Mouse (Mus musculus) embryonic facial prominence, embryonic 12.5 days (tissue): ENCODE measurements around the gene Col19a1. TPM values are rescaled to one million over a fixed set of nuclear protein-coding genes. Genes with fewer than 3 reads are reported as not detected.

Experiments used
- ATAC-seq: fragments of 200-750 bp; cut with Nextera tagmentation; 2 replicates; pipeline ENCODE4 v1.8.0; 2017; ENCODE audit not compliant: insufficient number of reproducible peaks, insufficient read depth, low FRiP score, low TSS enrichment
- H3K27ac ChIP-seq: fragments of 300-500 bp; sonication (generic); 2 replicates; pipeline ENCODE4 v1.5.1; 2016; ENCODE audit warnings: mild to moderate bottlenecking
- H3K27me3 ChIP-seq: fragments of 300-500 bp; sonication (generic); 2 replicates; pipeline ENCODE4 v1.6.1; 2016; ENCODE audit warnings: mild to moderate bottlenecking, moderate library complexity
- H3K36me3 ChIP-seq: fragments of 300-500 bp; sonication (generic); 2 replicates; pipeline ENCODE4 v1.6.1; 2016; ENCODE audit warnings: mild to moderate bottlenecking
- H3K4me1 ChIP-seq: fragments of 300-500 bp; sonication (generic); 2 replicates; pipeline ENCODE4 v1.6.1; 2016
- H3K4me2 ChIP-seq: fragments of 300-500 bp; sonication (generic); replicated peaks from 2 replicates; pipeline ENCODE4 v1.6.1; 2016; ENCODE audit warnings: mild to moderate bottlenecking, moderate library complexity
- H3K4me3 ChIP-seq: fragments of 300-500 bp; sonication (generic); 2 replicates; pipeline ENCODE4 v1.5.1; 2016; ENCODE audit warnings: mild to moderate bottlenecking
- H3K9ac ChIP-seq: fragments of 300-500 bp; sonication (generic); 2 replicates; pipeline ENCODE4 v1.6.1; 2016; ENCODE audit warnings: mild to moderate bottlenecking, moderate library complexity
- H3K9me3 ChIP-seq: fragments of 300-500 bp; sonication (generic); 2 replicates; pipeline ENCODE4 v1.6.1; 2016; ENCODE audit warnings: mild to moderate bottlenecking, moderate library complexity
- WGBS: fragments of 180-500 bp; shearing (Covaris S2); methylation state at CpG from one replicate; pipeline ENCODE4 v1.1.7; 2016; 5-methylcytosine and 5-hydroxymethylcytosine counted together
- polyA plus RNA-seq: library from polyadenylated mRNA; unstranded; fragments of >200 nt; fragmentation: Nextera tagmentation; extraction: Ambion mirVana; gene quantifications from 2 replicates; pipeline ENCODE4 v1.2.1, GENCODE M21; 2016

Col19a1 gene
- polyA plus RNA-seq, 1 experiment from 2014 or later, result 1.3 TPM

DNA sequence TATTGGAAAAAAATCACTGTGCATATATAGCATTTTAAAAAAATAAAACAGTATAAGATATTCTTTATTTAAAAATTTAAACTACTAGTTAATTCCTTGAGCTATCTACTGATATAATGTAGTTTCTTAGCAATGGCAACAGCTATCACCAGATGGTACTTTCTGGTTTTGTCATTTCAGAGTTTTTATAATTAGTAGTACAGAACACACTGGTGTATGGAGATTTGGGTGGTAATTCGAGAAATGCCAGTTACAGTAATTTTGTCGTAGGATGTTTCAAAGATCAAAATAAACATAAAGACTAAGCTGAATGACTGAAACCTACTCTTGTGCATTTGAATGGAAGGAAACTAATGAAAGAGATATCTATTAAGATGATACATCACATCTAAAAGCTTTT lies 129.3 kb downstream of the Col19a1 start:
- H3K9ac ChIP-seq, result no peak overlapping the region
- H3K9me3 ChIP-seq, result no peaks in the 10 kb centered on the region
- H3K4me2 ChIP-seq, result no peak overlapping the region
- H3K36me3 ChIP-seq, result no peaks in the 10 kb centered on the region
- no peaks in the 10 kb centered on the region for H3K4me1 ChIP-seq
- H3K27me3 ChIP-seq, result no peaks in the 10 kb centered on the region
- ATAC-seq, result no peak
- 69% methylated on average over 2 of the region's 2 CpGs for WGBS
- H3K27ac ChIP-seq, result no peak overlapping the region
- H3K4me3 ChIP-seq, result no peak overlapping the region

GRCm38 (mm10) chr1:24452572-24453269 lies 134.6 kb downstream of the Col19a1 start:
- Histone ChIP-seq H3K4me2 (no peak overlapping the region), H3K36me3 (no peaks in the 10 kb centered on the region), H3K27me3 (no peaks in the 10 kb centered on the region), H3K9me3 (no peaks in the 10 kb centered on the region), H3K4me3 (no peak overlapping the region), H3K4me1 (no peaks in the 10 kb centered on the region), H3K27ac (no peak overlapping the region), H3K9ac (no peak overlapping the region)
- ATAC-seq, result no peak
- 70% methylated on average over 10 of the region's 10 CpGs for WGBS

- Histone ChIP-seq H3K36me3 (no peaks in the 10 kb centered on the region), H3K27me3 (no peaks in the 10 kb centered on the region), H3K27ac (no peak overlapping the region), H3K9me3 (no peaks in the 10 kb centered on the region), H3K9ac (no peak overlapping the region), H3K4me3 (no peak overlapping the region), H3K4me2 (no peak overlapping the region), H3K4me1 (no peaks in the 10 kb centered on the region)
- 78% methylated on average over 7 of the region's 7 CpGs for WGBS
- no peak for ATAC-seq
Observed at GRCm38 (mm10) chr1:24452159-24452558, 135.1 kb downstream of the Col19a1 start.

GRCm38 (mm10) chr1:24437425-24437824 lies 149.8 kb downstream of the Col19a1 start:
- Histone ChIP-seq H3K27ac (no peak overlapping the region), H3K4me1 (no peaks in the 10 kb centered on the region), H3K9ac (no peak overlapping the region), H3K27me3 (no peaks in the 10 kb centered on the region), H3K4me2 (no peak overlapping the region), H3K4me3 (no peak overlapping the region), H3K9me3 (no peaks in the 10 kb centered on the region), H3K36me3 (no peaks in the 10 kb centered on the region)
- no peak for ATAC-seq

DNA sequence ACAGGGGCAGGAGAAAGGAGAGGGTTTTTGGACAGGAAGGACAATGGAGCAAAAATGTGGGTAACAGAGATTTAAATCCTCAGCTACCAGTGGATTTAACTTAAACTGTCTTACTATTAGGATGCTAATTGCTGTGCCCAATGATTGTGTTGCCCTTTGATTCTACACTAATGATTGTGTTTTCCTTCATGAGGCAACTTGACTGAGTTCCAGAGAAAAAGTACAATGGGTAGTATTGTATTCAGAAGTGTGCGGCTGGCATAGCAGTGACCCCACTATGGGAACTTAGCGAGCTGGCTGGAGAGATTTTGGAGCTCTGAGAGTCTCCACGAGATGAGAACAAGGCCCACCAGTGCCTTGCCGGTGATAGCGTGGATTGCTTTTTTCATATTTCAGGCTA lies 159.0 kb downstream of the Col19a1 start:
- no peaks in the 10 kb centered on the region for H3K4me1 ChIP-seq
- no peak overlapping the region for H3K4me3 ChIP-seq
- no peak for ATAC-seq
- no peak overlapping the region for H3K9ac ChIP-seq
- H3K36me3 ChIP-seq, result no peaks in the 10 kb centered on the region
- H3K9me3 ChIP-seq, result no peaks in the 10 kb centered on the region
- H3K27ac ChIP-seq, result no peak overlapping the region
- H3K27me3 ChIP-seq, result no peaks in the 10 kb centered on the region
- H3K4me2 ChIP-seq, result no peak overlapping the region
- 72% methylated on average over 5 of the region's 5 CpGs for WGBS

GRCm38 (mm10) chr1:24378125-24378821 lies 209.0 kb downstream of the Col19a1 start:
- WGBS, result 33% methylated on average over 8 of the region's 8 CpGs
- Histone ChIP-seq H3K4me2 (no peak overlapping the region), H3K27ac (no peak overlapping the region), H3K27me3 (no peaks in the 10 kb centered on the region), H3K9ac (no peak overlapping the region), H3K9me3 (no peaks in the 10 kb centered on the region), H3K4me1 (no peaks in the 10 kb centered on the region), H3K36me3 (no peaks in the 10 kb centered on the region), H3K4me3 (no peak overlapping the region)
- no peak for ATAC-seq

- 23% methylated on average over 2 of the region's 2 CpGs for WGBS
- no peak for ATAC-seq
Observed at GRCm38 (mm10) chr1:24374902-24375301, 212.4 kb downstream of the Col19a1 start.

GRCm38 (mm10) chr1:24373671-24374070 lies 213.6 kb downstream of the Col19a1 start:
- no peak overlapping the region for H3K4me2 ChIP-seq
- 82% methylated on average over 3 of the region's 3 CpGs for WGBS

More at GRCm38 (mm10) chr1:24374902-24375301, 212.4 kb downstream of the Col19a1 start:
- Histone ChIP-seq H3K9ac (no peak overlapping the region), H3K27me3 (no peaks in the 10 kb centered on the region), H3K4me1 (no peaks in the 10 kb centered on the region), H3K9me3 (no peaks in the 10 kb centered on the region), H3K4me2 (no peak overlapping the region), H3K27ac (no peak overlapping the region), H3K36me3 (no peaks in the 10 kb centered on the region), H3K4me3 (no peak overlapping the region)

DNA sequence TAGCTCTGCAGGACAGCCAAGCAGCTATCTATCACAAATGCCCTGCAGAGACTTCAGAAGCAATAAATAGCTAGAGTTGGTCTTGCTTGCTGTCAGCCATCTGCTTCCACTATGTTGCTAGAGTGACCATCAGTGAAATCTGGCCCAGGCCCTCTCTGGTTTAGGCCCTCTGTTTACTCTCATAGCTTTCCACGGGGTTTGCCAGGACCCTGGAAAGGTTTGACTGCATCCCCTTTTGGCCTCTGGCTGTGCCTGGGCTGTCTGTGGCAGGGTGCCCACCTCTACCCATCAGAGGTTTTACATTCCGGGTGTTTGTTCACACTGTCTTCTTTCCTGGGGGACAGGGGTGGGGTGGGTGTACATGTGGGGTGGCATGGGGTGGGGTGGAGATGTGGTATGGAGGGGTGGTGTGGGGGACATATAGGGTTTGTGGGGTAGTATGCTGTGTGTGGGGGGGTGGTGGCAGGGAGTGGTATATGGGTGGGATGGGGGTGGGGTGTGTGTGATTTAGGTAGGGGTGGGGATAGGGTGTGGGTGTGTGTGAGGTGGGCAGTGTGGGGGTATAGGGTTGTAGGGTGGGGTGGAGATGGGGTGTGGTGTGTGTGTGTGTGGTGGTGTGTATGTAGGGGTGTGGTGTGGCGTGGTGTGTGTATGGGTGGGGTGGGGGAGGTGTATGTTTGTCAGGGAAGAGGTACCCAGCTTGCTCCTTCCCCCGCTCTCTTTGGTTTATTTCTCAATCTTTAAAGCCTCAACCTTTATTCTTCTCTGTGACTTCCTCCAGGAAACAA lies 214.6 kb downstream of the Col19a1 start:
- Histone ChIP-seq H3K27me3 (no peaks in the 10 kb centered on the region), H3K36me3 (no peaks in the 10 kb centered on the region), H3K4me2 (no peak overlapping the region), H3K4me1 (no peaks in the 10 kb centered on the region), H3K4me3 (no peak overlapping the region), H3K9me3 (no peaks in the 10 kb centered on the region), H3K9ac (no peak overlapping the region), H3K27ac (no peak overlapping the region)
- ATAC-seq, result no peak
- 85% methylated on average over 4 of the region's 4 CpGs for WGBS

More at GRCm38 (mm10) chr1:24373671-24374070, 213.6 kb downstream of the Col19a1 start:
- Histone ChIP-seq H3K4me1 (no peaks in the 10 kb centered on the region), H3K9me3 (no peaks in the 10 kb centered on the region), H3K4me3 (no peak overlapping the region), H3K27me3 (no peaks in the 10 kb centered on the region), H3K9ac (no peak overlapping the region), H3K36me3 (no peaks in the 10 kb centered on the region), H3K27ac (no peak overlapping the region)
- ATAC-seq, result no peak

DNA sequence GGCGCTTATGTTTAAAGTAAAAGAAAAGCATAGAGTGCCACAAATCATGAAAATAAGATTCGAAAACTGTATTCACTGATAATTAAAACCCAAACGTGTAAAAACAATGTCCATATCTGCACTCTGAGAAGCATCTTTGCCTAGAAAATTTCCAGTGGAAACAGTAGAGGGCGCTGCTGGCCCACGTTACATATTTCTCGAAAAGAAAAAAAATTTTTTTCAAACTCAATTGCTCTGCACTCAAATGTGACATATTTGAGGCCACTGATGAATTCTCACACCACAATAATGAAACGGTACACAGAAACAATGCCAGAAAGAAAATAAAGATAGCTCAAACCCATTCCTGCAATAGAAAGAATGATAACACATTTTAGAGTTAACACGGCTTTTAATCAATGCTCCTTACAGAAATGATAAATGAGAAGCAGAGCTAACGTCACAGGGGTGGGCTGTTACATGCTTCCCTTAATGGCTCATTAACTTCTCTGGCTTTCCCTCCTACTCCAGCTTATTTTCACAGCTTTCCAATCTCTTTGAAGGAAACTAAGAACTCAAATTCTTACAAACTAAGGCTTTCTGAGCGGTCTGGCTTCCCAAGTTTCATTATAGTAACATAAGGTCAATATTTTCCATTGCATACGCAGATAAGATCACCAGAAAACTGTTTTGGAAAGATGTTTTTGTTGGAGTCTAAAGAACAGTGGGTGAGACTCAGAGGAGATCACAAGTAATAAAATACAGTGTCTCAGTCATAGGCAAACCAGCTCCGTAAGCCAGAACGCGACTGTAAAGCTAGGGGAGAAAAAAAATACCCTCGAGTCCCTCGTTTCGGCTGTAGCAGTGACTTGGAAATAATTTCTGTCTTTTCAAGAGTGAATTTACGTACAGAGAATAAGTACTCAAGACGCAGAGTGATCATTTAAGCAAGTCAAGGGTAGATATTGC lies 219.4 kb downstream of the Col19a1 start:
- Histone ChIP-seq H3K4me3 (no peak overlapping the region), H3K36me3 (no peaks in the 10 kb centered on the region), H3K9ac (no peak overlapping the region), H3K4me2 (no peak overlapping the region), H3K27ac (no peak overlapping the region), H3K4me1 (no peaks in the 10 kb centered on the region), H3K9me3 (no peaks in the 10 kb centered on the region), H3K27me3 (no peaks in the 10 kb centered on the region)
- 47% methylated on average over 19 of the region's 19 CpGs for WGBS
- no peak for ATAC-seq

- WGBS, result 78% methylated on average over 7 of the region's 7 CpGs
- no peak overlapping the region for H3K4me2 ChIP-seq
- ATAC-seq, result no peak
- H3K9ac ChIP-seq, result no peak overlapping the region
- no peak overlapping the region for H3K4me3 ChIP-seq
- no peaks in the 10 kb centered on the region for H3K36me3 ChIP-seq
- H3K27me3 ChIP-seq, result no peaks in the 10 kb centered on the region
- no peak overlapping the region for H3K27ac ChIP-seq
- no peaks in the 10 kb centered on the region for H3K4me1 ChIP-seq
- no peaks in the 10 kb centered on the region for H3K9me3 ChIP-seq
Observed at GRCm38 (mm10) chr1:24364775-24365174, 222.5 kb downstream of the Col19a1 start.
